Mouse (Mus musculus) bone marrow, adult 2 months (tissue): ENCODE measurements around the gene Lias.

Experiments used
- CTCF ChIP-seq: fragments of 200-500 bp; IDR thresholded peaks from 2 replicates; pipeline ENCODE4 v1.5.1; 2011; ENCODE audit warnings: low read length, control low read depth; ENCODE audit not compliant: control insufficient read depth, insufficient read depth
- POLR2A ChIP-seq: fragments of 200-500 bp; IDR thresholded peaks from 2 replicates; pipeline ENCODE4 v1.6.1; 2011; ENCODE audit warnings: low read depth, mild to moderate bottlenecking, control low read depth, low read length, borderline replicate concordance; ENCODE audit not compliant: control insufficient read depth

DNA sequence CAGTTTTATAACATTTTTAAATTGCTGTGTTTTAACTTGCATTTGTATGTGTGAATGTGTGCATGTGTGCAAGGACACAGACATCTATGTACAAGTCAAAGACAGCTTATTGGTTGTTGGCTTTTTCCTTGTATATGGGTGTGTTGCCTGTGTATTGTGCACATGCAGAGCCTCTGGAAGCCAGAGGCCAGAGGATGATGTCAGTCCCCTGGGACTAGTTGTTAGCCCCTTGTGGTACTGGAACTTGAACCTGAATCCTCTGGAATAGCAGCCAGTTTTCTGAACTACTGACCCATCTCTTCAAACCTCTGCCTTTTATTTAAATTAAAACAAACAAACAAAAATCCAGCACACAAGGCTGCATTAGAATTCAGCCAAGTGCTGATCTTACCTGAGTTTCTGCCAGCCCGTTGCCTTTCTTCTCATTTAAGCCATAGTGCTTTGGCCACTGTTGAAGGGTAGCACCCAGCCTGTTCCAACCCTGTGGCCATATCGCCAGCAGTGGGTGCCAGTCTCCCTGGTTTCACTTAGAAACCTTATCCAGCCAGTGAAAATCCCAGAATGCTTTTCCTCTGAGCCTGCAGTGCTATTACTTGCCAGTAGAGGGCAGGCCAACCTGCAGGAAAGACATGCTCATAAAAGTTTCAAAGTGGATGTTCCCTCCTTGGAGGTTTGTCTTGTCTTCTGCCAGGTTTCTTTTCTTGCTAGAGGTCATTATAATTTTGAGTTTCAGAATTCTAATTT, 10.1 kb downstream of the Lias start:
- TF ChIP-seq POLR2A (no peak), CTCF (peak; percentile 72)
